Mouse (Mus musculus): ENCODE results near the gene Rnf157. TPM values are rescaled to one million over a fixed set of nuclear protein-coding genes. Genes with fewer than 3 reads are reported as not detected.

Gene Rnf157
- total and polyA plus RNA-seq, 2 experiments from 2014 or later, result 56.7 to 105 TPM

- no peak for DNase-seq
- no peak for ATAC-seq
- WGBS, result 87% methylated on average over 4 of the region's 4 CpGs
- peaks cover 13% of the 10 kb centered on the region for H3K36me3 ChIP-seq (ENCODE audit: insufficient read depth)
- TF ChIP-seq CTCF (IDR thresholded peaks at IDR 0.05; ENCODE audit: low read depth), result no peak
- H3K4me3 ChIP-seq (ENCODE audit: low read depth, low read length), result no peak overlapping the region
- H3K4me2 ChIP-seq (ENCODE audit: low read depth), result no peak overlapping the region
- H3K27me3 ChIP-seq (ENCODE audit: insufficient read depth, low read length), result no peaks in the 10 kb centered on the region
- no peak overlapping the region for H3K27ac ChIP-seq (ENCODE audit: low read depth, low read length)
- no peak overlapping the region for H3K9ac ChIP-seq
- no peaks in the 10 kb centered on the region for H3K4me1 ChIP-seq (ENCODE audit: insufficient read depth)
- no peaks in the 10 kb centered on the region for H3K9me3 ChIP-seq (ENCODE audit: low read length)
Observed at GRCm38 (mm10) chr11:116405601-116406000, 7.2 kb downstream of the Rnf157 start.

- peaks cover 21% of the 10 kb centered on the region for H3K36me3 ChIP-seq (ENCODE audit: insufficient read depth)
- no peaks in the 10 kb centered on the region for H3K27me3 ChIP-seq (ENCODE audit: insufficient read depth, low read length)
- no peak for DNase-seq
- 78% methylated on average over 4 of the region's 4 CpGs for WGBS
- H3K9me3 ChIP-seq (ENCODE audit: low read length), result no peaks in the 10 kb centered on the region
- H3K4me1 ChIP-seq (ENCODE audit: insufficient read depth), result no peaks in the 10 kb centered on the region
- no peak overlapping the region for H3K9ac ChIP-seq
- TF ChIP-seq CTCF (IDR thresholded peaks at IDR 0.05; ENCODE audit: low read depth), result no peak
- H3K4me2 ChIP-seq (ENCODE audit: low read depth), result no peak overlapping the region
- H3K27ac ChIP-seq (ENCODE audit: low read depth, low read length), result no peak overlapping the region
- H3K4me3 ChIP-seq (ENCODE audit: low read depth, low read length), result no peak overlapping the region
- no peak for ATAC-seq
Observed at GRCm38 (mm10) chr11:116400560-116400959, 12.3 kb downstream of the Rnf157 start.

- no peaks in the 10 kb centered on the region for H3K27me3 ChIP-seq (ENCODE audit: insufficient read depth, low read length)
- no peaks in the 10 kb centered on the region for H3K9me3 ChIP-seq (ENCODE audit: low read length)
- H3K4me3 ChIP-seq (ENCODE audit: low read depth, low read length), result no peak overlapping the region
- H3K4me1 ChIP-seq (ENCODE audit: insufficient read depth), result no peaks in the 10 kb centered on the region
- H3K4me2 ChIP-seq (ENCODE audit: low read depth), result no peak overlapping the region
- no peak for TF ChIP-seq CTCF (IDR thresholded peaks at IDR 0.05; ENCODE audit: low read depth)
- 79% methylated on average over 11 of the region's 11 CpGs for WGBS
- no peak for DNase-seq
- ATAC-seq, result no peak
- H3K36me3 ChIP-seq (ENCODE audit: insufficient read depth), result peaks cover 19% of the 10 kb centered on the region
- H3K9ac ChIP-seq, result no peak overlapping the region
- H3K27ac ChIP-seq (ENCODE audit: low read depth, low read length), result no peak overlapping the region
Observed at GRCm38 (mm10) chr11:116398348-116398677, 14.5 kb downstream of the Rnf157 start.

- Histone ChIP-seq H3K27me3 (ENCODE audit: insufficient read depth, low read length) (no peaks in the 10 kb centered on the region), H3K4me1 (ENCODE audit: insufficient read depth) (no peaks in the 10 kb centered on the region), H3K27ac (ENCODE audit: low read depth, low read length) (no peak overlapping the region), H3K36me3 (ENCODE audit: insufficient read depth) (peaks cover 16% of the 10 kb centered on the region; the same call in 1 of the 2 replicates), H3K9ac (no peak overlapping the region), H3K4me3 (ENCODE audit: low read depth, low read length) (no peak overlapping the region), H3K4me2 (ENCODE audit: low read depth) (no peak overlapping the region), H3K9me3 (ENCODE audit: low read length) (no peaks in the 10 kb centered on the region)
- no peak for TF ChIP-seq CTCF (IDR thresholded peaks at IDR 0.05; ENCODE audit: low read depth)
- ATAC-seq (no peak), DNase-seq (no peak)
- WGBS, result 77% methylated on average over 8 of the region's 8 CpGs
Observed at GRCm38 (mm10) chr11:116397517-116398347, 15.1 kb downstream of the Rnf157 start.

GRCm38 (mm10) chr11:116396934-116397330 lies 15.9 kb downstream of the Rnf157 start:
- no peaks in the 10 kb centered on the region for H3K27me3 ChIP-seq (ENCODE audit: insufficient read depth, low read length)
- H3K4me1 ChIP-seq (ENCODE audit: insufficient read depth), result no peaks in the 10 kb centered on the region
- no peak overlapping the region for H3K4me2 ChIP-seq (ENCODE audit: low read depth)
- H3K9ac ChIP-seq, result no peak overlapping the region
- TF ChIP-seq CTCF (IDR thresholded peaks at IDR 0.05; ENCODE audit: low read depth), result no peak
- no peaks in the 10 kb centered on the region for H3K9me3 ChIP-seq (ENCODE audit: low read length)
- DNase-seq, result no peak
- H3K4me3 ChIP-seq (ENCODE audit: low read depth, low read length), result no peak overlapping the region
- peaks cover 16% of the 10 kb centered on the region; the same call in 1 of the 2 replicates for H3K36me3 ChIP-seq (ENCODE audit: insufficient read depth)
- ATAC-seq, result no peak
- WGBS, result 97% methylated on average over 3 of the region's 3 CpGs
- no peak overlapping the region for H3K27ac ChIP-seq (ENCODE audit: low read depth, low read length)

GRCm38 (mm10) chr11:116396276-116396933 lies 16.4 kb downstream of the Rnf157 start:
- ATAC-seq, result no peak

GRCm38 (mm10) chr11:116394769-116395168 lies 18.1 kb downstream of the Rnf157 start:
- no peaks in the 10 kb centered on the region for H3K4me1 ChIP-seq (ENCODE audit: insufficient read depth)
- no peak overlapping the region for H3K9ac ChIP-seq
- WGBS, result 91% methylated on average over 4 of the region's 4 CpGs
- no peak for TF ChIP-seq CTCF (IDR thresholded peaks at IDR 0.05; ENCODE audit: low read depth)
- no peak overlapping the region for H3K27ac ChIP-seq (ENCODE audit: low read depth, low read length)
- no peaks in the 10 kb centered on the region for H3K9me3 ChIP-seq (ENCODE audit: low read length)
- no peak overlapping the region for H3K4me3 ChIP-seq (ENCODE audit: low read depth, low read length)
- ATAC-seq, result no peak
- H3K27me3 ChIP-seq (ENCODE audit: insufficient read depth, low read length), result no peaks in the 10 kb centered on the region
- DNase-seq, result no peak
- H3K36me3 ChIP-seq (ENCODE audit: insufficient read depth), result peaks cover 13% of the 10 kb centered on the region; the same call in 1 of the 2 replicates
- no peak overlapping the region for H3K4me2 ChIP-seq (ENCODE audit: low read depth)

More at GRCm38 (mm10) chr11:116396276-116396933, 16.4 kb downstream of the Rnf157 start:
- H3K27me3 ChIP-seq (ENCODE audit: insufficient read depth, low read length), result no peaks in the 10 kb centered on the region
- H3K27ac ChIP-seq (ENCODE audit: low read depth, low read length), result no peak overlapping the region
- TF ChIP-seq CTCF (IDR thresholded peaks at IDR 0.05; ENCODE audit: low read depth), result no peak
- no peaks in the 10 kb centered on the region for H3K4me1 ChIP-seq (ENCODE audit: insufficient read depth)
- no peak overlapping the region for H3K4me3 ChIP-seq (ENCODE audit: low read depth, low read length)
- no peak overlapping the region for H3K4me2 ChIP-seq (ENCODE audit: low read depth)
- peaks cover 16% of the 10 kb centered on the region; the same call in 1 of the 2 replicates for H3K36me3 ChIP-seq (ENCODE audit: insufficient read depth)
- WGBS, result 89% methylated on average over 11 of the region's 11 CpGs
- no peak overlapping the region for H3K9ac ChIP-seq
- H3K9me3 ChIP-seq (ENCODE audit: low read length), result no peaks in the 10 kb centered on the region
- DNase-seq, result no peak
